Mouse (Mus musculus): Measurements from ENCODE around the gene Gnao1.

GRCm38 (mm10) chr8:93843858-93844502 is 34.2 kb downstream of the Gnao1 start:
- peak; percentile 9; the same call in 1 of the 2 replicates for TF ChIP-seq CTCF (IDR thresholded peaks at IDR 0.05; ENCODE audit: low read depth, low read length)
- no peak for TF ChIP-seq POLR2A (IDR thresholded peaks at IDR 0.05; ENCODE audit: extremely low read depth, insufficient read depth, low read length)

All from liver, adult 2 months (tissue).